Mouse (Mus musculus) embryonic facial prominence, embryonic 11.5 days (tissue): ENCODE results near the gene Nfrkb. TPM values are rescaled to one million over a fixed set of nuclear protein-coding genes. Genes with fewer than 3 reads are reported as not detected.

Experiments used
- ATAC-seq: fragments of 200-750 bp; cut with Nextera tagmentation; replicated peaks from 2 replicates; pipeline ENCODE4 v1.8.0; 2017; ENCODE audit warnings: low read depth; ENCODE audit not compliant: insufficient number of reproducible peaks, low FRiP score, low TSS enrichment
- DNase-seq: peaks from one replicate; pipeline ENCODE4 v3.0.0-alpha.2; 2015; ENCODE audit warnings: low spot score
- H3K27ac ChIP-seq: fragments of 300-500 bp; sonication (generic); replicated peaks from 2 replicates; pipeline ENCODE4 v1.5.1; 2014; ENCODE audit warnings: mild to moderate bottlenecking, low read depth, low read length, control low read depth
- H3K27me3 ChIP-seq: fragments of 300-500 bp; sonication (generic); 2 replicates; pipeline ENCODE4 v1.6.1; 2014; ENCODE audit warnings: mild to moderate bottlenecking, low read length, moderate library complexity, mixed read lengths; ENCODE audit not compliant: control insufficient read depth, insufficient read depth
- H3K36me3 ChIP-seq: fragments of 300-500 bp; sonication (generic); replicated peaks from 2 replicates; pipeline ENCODE4 v1.6.1; 2014; ENCODE audit warnings: low read depth, mild to moderate bottlenecking, low read length, moderate library complexity, mixed read lengths; ENCODE audit not compliant: control insufficient read depth, insufficient read depth
- H3K4me1 ChIP-seq: fragments of 300-500 bp; sonication (generic); 2 replicates; pipeline ENCODE4 v1.6.1; 2014; ENCODE audit warnings: low read length, mixed read lengths; ENCODE audit not compliant: control insufficient read depth, insufficient read depth
- H3K4me2 ChIP-seq: fragments of 300-500 bp; sonication (generic); 2 replicates; pipeline ENCODE4 v1.6.1; 2014; ENCODE audit warnings: low read depth, mild to moderate bottlenecking, control low read depth, low read length, moderate library complexity
- H3K4me3 ChIP-seq: fragments of 300-500 bp; sonication (generic); 2 replicates; pipeline ENCODE4 v1.5.1; 2014; ENCODE audit warnings: low read depth, low read length, control low read depth
- H3K9ac ChIP-seq: fragments of 300-500 bp; sonication (generic); replicated peaks from 2 replicates; pipeline ENCODE4 v1.6.1; 2014; ENCODE audit warnings: mild to moderate bottlenecking, control low read depth, low read length
- H3K9me3 ChIP-seq: fragments of 300-500 bp; sonication (generic); replicated peaks from 2 replicates; pipeline ENCODE4 v1.6.1; 2016; ENCODE audit warnings: mild to moderate bottlenecking, low read length, inconsistent platforms, mixed read lengths; ENCODE audit not compliant: control insufficient read depth
- WGBS: fragments of 180-500 bp; shearing (Covaris S2); extraction: QIAGEN DNeasy Blood & Tissue Kit; methylation state at CpG from one replicate; pipeline ENCODE4 v1.1.7; 2014; 5-methylcytosine and 5-hydroxymethylcytosine counted together
- polyA plus RNA-seq: library from polyadenylated mRNA; unstranded; fragments of >200 nt; fragmentation: Nextera tagmentation; extraction: Ambion mirVana; gene quantifications from 2 replicates; pipeline ENCODE4 v1.2.1, GENCODE M21; 2014

The Nfrkb gene
- polyA plus RNA-seq, 1 experiment from 2014 or later, result 17.1 TPM

DNA sequence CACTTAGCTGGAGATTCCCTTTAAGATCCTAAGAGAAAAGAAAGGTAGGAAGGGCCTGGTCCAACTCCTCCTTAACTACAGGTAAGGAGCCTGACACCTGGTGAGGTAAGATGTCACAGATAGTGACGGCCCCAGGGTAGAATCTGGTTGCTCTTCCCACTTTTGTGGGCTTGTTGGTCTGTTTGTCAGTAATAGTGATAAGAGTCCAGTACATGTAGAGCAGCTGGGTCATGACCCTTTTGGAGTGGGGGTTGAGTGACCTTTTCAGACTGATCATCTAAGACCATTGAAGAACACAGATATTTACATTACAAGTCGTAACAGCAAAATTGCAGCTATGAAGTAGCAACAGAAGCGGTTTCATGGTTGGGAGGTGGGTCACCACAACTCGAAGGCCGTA lies 1.2 kb downstream of the Nfrkb start:
- DNase-seq (no peak), ATAC-seq (no peak)
- Histone ChIP-seq H3K27me3 (no peaks in the 10 kb centered on the region), H3K9ac (no peak overlapping the region), H3K27ac (no peak overlapping the region), H3K4me3 (peak overlapping the region; percentile 88; the same call in 1 of the 2 replicates), H3K4me2 (no peak overlapping the region), H3K9me3 (no peaks in the 10 kb centered on the region), H3K36me3 (no peaks in the 10 kb centered on the region), H3K4me1 (no peaks in the 10 kb centered on the region)
- 90% methylated on average over 5 of the region's 5 CpGs for WGBS

DNA sequence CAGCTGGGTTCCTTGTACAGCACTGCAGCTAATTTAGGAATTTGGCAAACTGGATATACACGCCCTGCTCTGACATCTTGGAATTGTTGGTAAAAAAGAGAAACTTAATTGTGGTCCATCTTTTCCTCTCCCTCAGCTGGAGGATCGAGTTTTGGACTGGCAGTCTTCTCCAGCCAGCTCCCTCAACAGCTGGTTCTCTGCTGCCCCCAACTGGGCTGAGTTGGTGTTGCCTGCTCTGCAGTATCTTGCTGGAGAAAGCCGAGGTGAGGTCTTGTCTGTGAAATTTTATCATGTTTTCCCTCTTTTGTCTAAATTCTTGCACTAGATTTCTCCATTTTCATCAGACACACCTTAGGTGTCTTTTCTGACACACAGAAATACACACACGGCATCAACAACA lies 14.4 kb downstream of the Nfrkb start:
- H3K36me3 ChIP-seq, result peaks cover 14% of the 10 kb centered on the region
- H3K4me1 ChIP-seq, result no peaks in the 10 kb centered on the region
- no peak for ATAC-seq

DNA sequence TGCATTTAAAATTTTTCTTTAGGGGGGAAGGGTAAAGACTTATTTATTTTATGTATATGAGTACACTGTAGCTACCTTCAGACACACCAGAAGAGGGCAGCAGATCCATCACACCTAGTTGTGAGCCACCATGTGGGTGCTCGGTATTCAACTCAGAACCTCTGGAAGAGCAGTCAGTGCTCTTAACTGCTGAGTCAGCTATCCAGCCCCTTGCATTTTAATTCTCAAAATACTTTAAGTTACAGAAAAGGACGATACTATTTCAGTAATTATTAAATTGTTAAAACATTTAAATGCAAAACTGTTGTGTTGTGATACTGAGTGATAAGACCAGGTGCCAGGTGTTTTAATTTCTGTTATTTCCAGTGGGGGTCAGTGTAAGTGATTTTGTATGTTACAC lies 18.3 kb downstream of the Nfrkb start:
- ATAC-seq, result no peak
- no peaks in the 10 kb centered on the region for H3K27me3 ChIP-seq
- H3K4me3 ChIP-seq, result no peak overlapping the region
- H3K36me3 ChIP-seq, result peaks cover 14% of the 10 kb centered on the region
- H3K9me3 ChIP-seq, result no peaks in the 10 kb centered on the region
- DNase-seq, result no peak
- no peak overlapping the region for H3K9ac ChIP-seq
- no peaks in the 10 kb centered on the region for H3K4me1 ChIP-seq
- no peak overlapping the region for H3K4me2 ChIP-seq
- 83% methylated on average over 2 of the region's 2 CpGs for WGBS
- no peak overlapping the region for H3K27ac ChIP-seq

More for the DNA sequence above, 14.4 kb downstream of the Nfrkb start:
- H3K9ac ChIP-seq, result no peak overlapping the region
- peak; percentile 80 for DNase-seq
- H3K27me3 ChIP-seq, result no peaks in the 10 kb centered on the region
- WGBS, result 59% methylated on average over 4 of the region's 4 CpGs
- H3K4me3 ChIP-seq, result no peak overlapping the region
- no peak overlapping the region for H3K4me2 ChIP-seq
- no peaks in the 10 kb centered on the region for H3K9me3 ChIP-seq
- H3K27ac ChIP-seq, result no peak overlapping the region

DNA sequence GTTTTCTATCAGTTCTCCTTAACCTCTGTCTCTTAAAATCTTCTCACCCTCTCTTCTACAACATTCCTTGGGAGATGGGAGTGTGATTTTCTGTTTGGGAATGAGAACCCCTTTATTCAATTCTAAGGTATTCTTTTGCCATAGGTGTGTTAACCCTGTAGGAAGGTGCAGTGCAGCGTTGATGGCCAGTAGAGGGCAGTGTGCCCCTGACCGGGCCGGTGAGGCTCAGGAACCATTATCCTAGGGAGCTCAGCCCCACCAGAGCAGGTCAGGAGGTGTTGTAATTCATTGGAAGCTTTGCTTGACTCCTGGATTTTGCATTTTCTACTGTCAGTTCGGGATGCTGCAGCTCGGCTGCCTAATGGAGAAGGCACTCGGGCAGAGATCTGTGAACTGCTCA lies 19.2 kb downstream of the Nfrkb start:
- Histone ChIP-seq H3K27ac (no peak overlapping the region), H3K9ac (no peak overlapping the region), H3K9me3 (no peaks in the 10 kb centered on the region), H3K4me2 (no peak overlapping the region), H3K27me3 (no peaks in the 10 kb centered on the region), H3K4me1 (no peaks in the 10 kb centered on the region), H3K4me3 (no peak overlapping the region), H3K36me3 (peaks cover 19% of the 10 kb centered on the region)
- 59% methylated on average over 6 of the region's 6 CpGs for WGBS
- DNase-seq, result peak; percentile 33
- no peak for ATAC-seq

DNA sequence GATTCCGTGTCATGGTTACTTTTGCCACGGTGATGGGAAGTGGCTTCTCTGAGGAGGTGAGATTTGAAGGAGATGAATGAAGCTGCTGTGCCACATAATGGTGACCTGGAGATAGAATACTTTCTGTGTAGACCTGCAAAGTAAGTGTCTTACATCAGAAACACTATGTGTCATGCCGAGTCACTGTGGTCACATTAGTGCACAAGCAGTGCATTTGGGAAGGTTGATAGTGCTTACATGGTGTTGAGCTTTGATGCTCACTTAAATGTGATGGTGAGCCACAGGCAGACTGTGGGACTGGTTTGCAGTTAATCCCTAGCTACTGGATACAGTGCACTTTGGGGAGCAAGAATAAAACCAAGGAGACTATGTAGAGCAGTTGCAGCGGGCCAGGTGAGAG lies 26.2 kb downstream of the Nfrkb start:
- Histone ChIP-seq H3K9ac (no peak overlapping the region), H3K36me3 (peaks cover 14% of the 10 kb centered on the region), H3K4me3 (no peak overlapping the region), H3K27ac (no peak overlapping the region), H3K4me2 (no peak overlapping the region), H3K27me3 (no peaks in the 10 kb centered on the region), H3K9me3 (no peaks in the 10 kb centered on the region), H3K4me1 (no peaks in the 10 kb centered on the region)
- no peak for ATAC-seq
- WGBS, result 90% methylated on average over 4 of the region's 4 CpGs
- DNase-seq, result no peak

DNA sequence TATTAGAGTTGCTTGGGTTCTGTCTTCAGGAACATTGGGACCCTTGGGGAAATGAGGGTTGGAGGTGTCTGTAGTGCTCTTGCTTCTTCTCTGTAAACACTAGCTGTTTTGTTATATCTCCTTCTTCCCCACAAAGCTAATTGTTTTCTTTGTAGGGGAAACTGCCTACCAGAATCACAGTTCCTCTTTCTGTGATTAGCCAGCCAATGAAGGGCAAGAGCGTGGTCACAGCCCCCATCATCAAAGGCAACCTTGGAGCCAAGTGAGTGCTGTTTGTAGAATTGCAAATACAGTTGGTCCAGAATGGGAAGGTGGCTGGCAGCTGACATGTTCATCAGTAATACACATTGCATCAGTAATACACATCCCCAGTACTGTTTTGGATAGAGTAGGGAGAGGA lies 32.8 kb downstream of the Nfrkb start:
- Histone ChIP-seq H3K4me3 (no peak overlapping the region), H3K4me2 (no peak overlapping the region), H3K27ac (no peak overlapping the region), H3K27me3 (no peaks in the 10 kb centered on the region), H3K36me3 (peaks cover 11% of the 10 kb centered on the region), H3K9ac (no peak overlapping the region), H3K4me1 (no peaks in the 10 kb centered on the region), H3K9me3 (no peaks in the 10 kb centered on the region)
- no peak for ATAC-seq
- no peak for DNase-seq
- 96% methylated on average over 1 of the region's 1 CpGs for WGBS

DNA sequence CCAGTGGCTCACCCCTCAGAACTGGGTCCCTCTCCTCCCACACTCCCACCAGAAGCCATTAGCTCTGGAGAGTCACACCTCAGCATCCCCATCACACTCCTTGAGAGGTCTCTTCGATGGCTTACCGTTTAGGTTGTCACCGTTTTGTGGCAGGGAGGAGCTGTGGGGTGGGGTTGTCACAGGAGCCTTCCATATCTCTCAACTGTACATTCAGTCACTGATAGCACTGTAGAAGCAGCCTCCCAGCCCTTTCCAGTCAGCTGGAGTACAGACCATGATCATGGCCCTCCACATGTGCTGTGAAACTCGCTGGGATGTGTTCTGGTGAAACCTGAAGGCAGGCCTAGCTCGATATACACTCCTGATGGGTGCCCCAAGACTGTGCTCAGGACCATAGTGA lies 36.2 kb downstream of the Nfrkb start:
- Histone ChIP-seq H3K4me2 (no peak overlapping the region), H3K36me3 (peaks cover 11% of the 10 kb centered on the region), H3K27ac (no peak overlapping the region), H3K9me3 (no peaks in the 10 kb centered on the region), H3K4me3 (no peak overlapping the region), H3K27me3 (no peaks in the 10 kb centered on the region), H3K9ac (no peak overlapping the region), H3K4me1 (no peaks in the 10 kb centered on the region)
- no peak for DNase-seq
- WGBS, result 84% methylated on average over 5 of the region's 5 CpGs
- no peak for ATAC-seq

DNA sequence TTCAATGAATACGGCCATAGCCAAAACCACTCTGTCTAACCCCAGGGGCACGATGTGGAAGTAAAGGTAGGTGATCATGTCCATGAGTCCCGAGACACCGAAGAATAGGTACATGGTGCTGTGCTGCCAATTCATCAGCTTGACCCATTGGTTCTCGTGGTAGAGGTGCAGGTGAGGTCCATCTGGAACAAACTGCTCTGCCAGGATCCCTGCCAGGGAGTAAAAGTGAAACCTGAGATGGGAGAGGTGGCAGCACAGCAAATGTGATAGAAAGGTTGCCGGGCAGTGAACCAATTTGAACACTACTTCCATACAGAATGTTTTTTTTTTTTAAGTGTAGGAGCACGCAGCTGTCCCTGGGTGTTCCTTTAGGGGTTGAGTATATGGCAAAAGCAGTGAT lies 43.0 kb downstream of the Nfrkb start:
- H3K9me3 ChIP-seq, result no peaks in the 10 kb centered on the region
- DNase-seq (no peak), ATAC-seq (no peak)
- H3K4me1 ChIP-seq, result no peaks in the 10 kb centered on the region
- H3K36me3 ChIP-seq, result no peaks in the 10 kb centered on the region
- no peaks in the 10 kb centered on the region for H3K27me3 ChIP-seq
- no peak overlapping the region for H3K4me3 ChIP-seq
- no peak overlapping the region for H3K9ac ChIP-seq
- WGBS, result 84% methylated on average over 7 of the region's 7 CpGs
- no peak overlapping the region for H3K4me2 ChIP-seq
- H3K27ac ChIP-seq, result no peak overlapping the region
